Mouse (Mus musculus): ENCODE measurements around the gene Mfsd6l. TPM values are rescaled to one million over a fixed set of nuclear protein-coding genes. Genes with fewer than 3 reads are reported as not detected.

The Mfsd6l gene
- polyA plus RNA-seq, 1 experiment from 2014 or later, result not detected

GRCm38 (mm10) chr11:68526441-68526840 is 29.5 kb upstream of the Mfsd6l start:
- no peak overlapping the region for H3K27ac ChIP-seq (ENCODE audit: low read depth, low read length)
- WGBS, result 74% methylated on average over 4 of the region's 4 CpGs
- H3K36me3 ChIP-seq (ENCODE audit: control insufficient read depth, insufficient read depth, low read length), result no peaks in the 10 kb centered on the region
- H3K9me3 ChIP-seq (ENCODE audit: control insufficient read depth, low read length), result no peaks in the 10 kb centered on the region
- no peak overlapping the region for H3K4me3 ChIP-seq (ENCODE audit: low read depth, low read length)
- no peak for ATAC-seq (ENCODE audit: insufficient read depth, low FRiP score, low TSS enrichment)
- H3K27me3 ChIP-seq (ENCODE audit: control insufficient read depth, insufficient read depth, low read length), result no peaks in the 10 kb centered on the region
- no peak overlapping the region for H3K4me2 ChIP-seq (ENCODE audit: low read depth)
- no peak overlapping the region for H3K9ac ChIP-seq (ENCODE audit: low read length)
- no peak for DNase-seq (ENCODE audit: low spot score)
- H3K4me1 ChIP-seq (ENCODE audit: control insufficient read depth, insufficient read depth, low read length), result no peaks in the 10 kb centered on the region

DNA sequence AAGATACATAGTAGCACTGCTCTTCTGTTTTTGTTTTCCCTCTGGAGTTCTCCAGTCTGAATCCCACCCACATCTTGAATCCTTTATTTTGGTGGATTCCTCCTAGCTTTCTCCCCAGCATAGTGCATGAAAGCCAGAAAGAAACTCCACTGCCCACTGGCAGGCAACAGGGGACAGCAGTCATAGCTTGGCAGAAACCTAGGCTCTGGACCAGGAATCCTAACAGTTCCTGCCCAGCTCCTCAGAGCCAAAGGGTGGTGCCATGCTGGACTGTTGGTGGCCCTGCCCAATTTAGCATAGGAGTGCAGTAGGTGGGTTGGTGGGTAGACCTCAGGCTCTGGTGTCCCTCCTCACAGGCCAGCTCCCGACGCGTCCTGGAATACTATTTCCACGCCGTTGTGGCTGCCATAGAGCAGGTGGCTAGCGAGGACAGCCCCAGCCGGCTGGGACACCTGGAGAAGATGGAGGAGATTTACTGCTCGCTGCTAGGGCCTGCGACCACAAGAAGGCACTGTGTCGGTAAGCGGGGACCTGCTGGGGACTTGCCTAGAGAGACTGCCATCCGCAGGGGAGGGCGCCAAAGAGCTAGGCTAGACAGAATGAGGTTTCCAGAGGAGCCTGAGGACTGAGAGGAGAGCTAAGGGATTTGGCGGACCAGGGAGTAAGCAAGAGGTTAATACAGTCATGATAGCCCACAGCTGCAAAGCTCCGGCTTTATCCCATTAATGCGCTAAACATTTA is 24.8 kb upstream of the Mfsd6l start:
- no peaks in the 10 kb centered on the region for H3K27me3 ChIP-seq (ENCODE audit: control insufficient read depth, insufficient read depth, low read length)
- ATAC-seq (ENCODE audit: insufficient read depth, low FRiP score, low TSS enrichment), result no peak
- H3K4me3 ChIP-seq (ENCODE audit: low read depth, low read length), result no peak overlapping the region
- H3K9me3 ChIP-seq (ENCODE audit: control insufficient read depth, low read length), result no peaks in the 10 kb centered on the region
- WGBS, result 25% methylated on average over 16 of the region's 16 CpGs
- H3K9ac ChIP-seq (ENCODE audit: low read length), result no peak overlapping the region
- peak; percentile 28 for DNase-seq (ENCODE audit: low spot score)
- no peak overlapping the region for H3K4me2 ChIP-seq (ENCODE audit: low read depth)
- H3K27ac ChIP-seq (ENCODE audit: low read depth, low read length), result no peak overlapping the region
- no peaks in the 10 kb centered on the region for H3K36me3 ChIP-seq (ENCODE audit: control insufficient read depth, insufficient read depth, low read length)
- H3K4me1 ChIP-seq (ENCODE audit: control insufficient read depth, insufficient read depth, low read length), result no peaks in the 10 kb centered on the region

DNA sequence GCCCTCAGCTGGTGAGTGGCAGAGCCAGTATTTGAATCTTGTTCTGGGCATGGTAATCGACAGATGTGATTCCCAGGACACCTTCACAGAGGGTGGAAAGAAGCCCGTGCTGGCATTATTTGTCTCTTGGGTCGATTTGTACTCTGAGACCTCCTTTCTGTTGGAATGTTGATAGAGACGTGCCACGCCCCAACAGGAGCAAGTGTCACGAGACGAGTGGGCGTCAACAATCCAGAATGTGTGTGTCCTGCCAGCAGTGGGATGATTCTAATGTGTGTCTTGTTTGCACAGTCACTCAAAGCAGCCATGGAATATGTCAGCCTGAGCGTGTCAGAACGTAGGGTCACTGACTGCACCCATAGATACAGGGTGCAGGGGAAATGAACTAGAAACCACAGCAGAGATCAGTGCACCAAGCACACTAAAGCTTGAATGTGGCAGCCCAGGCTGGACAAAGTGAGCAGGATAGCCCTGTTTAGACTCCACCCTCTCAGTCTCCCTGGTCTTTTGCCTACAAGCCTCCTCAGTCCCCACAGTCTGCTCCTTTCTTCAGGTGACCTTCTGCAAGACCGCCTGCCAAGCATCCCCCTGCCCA is 23.9 kb upstream of the Mfsd6l start:
- 86% methylated on average over 11 of the region's 11 CpGs for WGBS
- DNase-seq (ENCODE audit: low spot score) (no peak), ATAC-seq (ENCODE audit: insufficient read depth, low FRiP score, low TSS enrichment) (no peak)
- Histone ChIP-seq H3K4me1 (ENCODE audit: control insufficient read depth, insufficient read depth, low read length) (no peaks in the 10 kb centered on the region), H3K4me3 (ENCODE audit: low read depth, low read length) (no peak overlapping the region), H3K27ac (ENCODE audit: low read depth, low read length) (no peak overlapping the region), H3K4me2 (ENCODE audit: low read depth) (no peak overlapping the region), H3K36me3 (ENCODE audit: control insufficient read depth, insufficient read depth, low read length) (no peaks in the 10 kb centered on the region), H3K9me3 (ENCODE audit: control insufficient read depth, low read length) (no peaks in the 10 kb centered on the region), H3K9ac (ENCODE audit: low read length) (no peak overlapping the region), H3K27me3 (ENCODE audit: control insufficient read depth, insufficient read depth, low read length) (no peaks in the 10 kb centered on the region)

- no peak for ATAC-seq (ENCODE audit: insufficient read depth, low FRiP score, low TSS enrichment)
- H3K9me3 ChIP-seq (ENCODE audit: control insufficient read depth, low read length), result no peaks in the 10 kb centered on the region
- WGBS, result 79% methylated on average over 5 of the region's 5 CpGs
- no peak overlapping the region for H3K4me2 ChIP-seq (ENCODE audit: low read depth)
- no peak for DNase-seq (ENCODE audit: low spot score)
- H3K27me3 ChIP-seq (ENCODE audit: control insufficient read depth, insufficient read depth, low read length), result no peaks in the 10 kb centered on the region
- no peak overlapping the region for H3K4me3 ChIP-seq (ENCODE audit: low read depth, low read length)
- H3K4me1 ChIP-seq (ENCODE audit: control insufficient read depth, insufficient read depth, low read length), result no peaks in the 10 kb centered on the region
- no peaks in the 10 kb centered on the region for H3K36me3 ChIP-seq (ENCODE audit: control insufficient read depth, insufficient read depth, low read length)
- H3K27ac ChIP-seq (ENCODE audit: low read depth, low read length), result no peak overlapping the region
- H3K9ac ChIP-seq (ENCODE audit: low read length), result no peak overlapping the region
These were observed 23.2 kb upstream of the Mfsd6l start for GRCm38 (mm10) chr11:68532773-68533172.

- Histone ChIP-seq H3K9ac (ENCODE audit: low read length) (no peak overlapping the region), H3K4me2 (ENCODE audit: low read depth) (no peak overlapping the region), H3K27me3 (ENCODE audit: control insufficient read depth, insufficient read depth, low read length) (no peaks in the 10 kb centered on the region), H3K9me3 (ENCODE audit: control insufficient read depth, low read length) (no peaks in the 10 kb centered on the region), H3K4me3 (ENCODE audit: low read depth, low read length) (no peak overlapping the region), H3K4me1 (ENCODE audit: control insufficient read depth, insufficient read depth, low read length) (no peaks in the 10 kb centered on the region), H3K27ac (ENCODE audit: low read depth, low read length) (no peak overlapping the region), H3K36me3 (ENCODE audit: control insufficient read depth, insufficient read depth, low read length) (no peaks in the 10 kb centered on the region)
- no peak for DNase-seq (ENCODE audit: low spot score)
- ATAC-seq (ENCODE audit: insufficient read depth, low FRiP score, low TSS enrichment), result no peak
- 85% methylated on average over 6 of the region's 6 CpGs for WGBS
These were observed 22.0 kb upstream of the Mfsd6l start for GRCm38 (mm10) chr11:68533971-68534475.

GRCm38 (mm10) chr11:68536026-68536425 is 20.0 kb upstream of the Mfsd6l start:
- H3K27ac ChIP-seq (ENCODE audit: low read depth, low read length), result no peak overlapping the region
- H3K9ac ChIP-seq (ENCODE audit: low read length), result no peak overlapping the region
- no peaks in the 10 kb centered on the region for H3K4me1 ChIP-seq (ENCODE audit: control insufficient read depth, insufficient read depth, low read length)
- no peaks in the 10 kb centered on the region for H3K27me3 ChIP-seq (ENCODE audit: control insufficient read depth, insufficient read depth, low read length)
- H3K4me2 ChIP-seq (ENCODE audit: low read depth), result no peak overlapping the region
- WGBS, result 78% methylated on average over 4 of the region's 4 CpGs
- DNase-seq (ENCODE audit: low spot score), result no peak
- no peak overlapping the region for H3K4me3 ChIP-seq (ENCODE audit: low read depth, low read length)
- H3K36me3 ChIP-seq (ENCODE audit: control insufficient read depth, insufficient read depth, low read length), result no peaks in the 10 kb centered on the region
- ATAC-seq (ENCODE audit: insufficient read depth, low FRiP score, low TSS enrichment), result no peak
- H3K9me3 ChIP-seq (ENCODE audit: control insufficient read depth, low read length), result no peaks in the 10 kb centered on the region

DNA sequence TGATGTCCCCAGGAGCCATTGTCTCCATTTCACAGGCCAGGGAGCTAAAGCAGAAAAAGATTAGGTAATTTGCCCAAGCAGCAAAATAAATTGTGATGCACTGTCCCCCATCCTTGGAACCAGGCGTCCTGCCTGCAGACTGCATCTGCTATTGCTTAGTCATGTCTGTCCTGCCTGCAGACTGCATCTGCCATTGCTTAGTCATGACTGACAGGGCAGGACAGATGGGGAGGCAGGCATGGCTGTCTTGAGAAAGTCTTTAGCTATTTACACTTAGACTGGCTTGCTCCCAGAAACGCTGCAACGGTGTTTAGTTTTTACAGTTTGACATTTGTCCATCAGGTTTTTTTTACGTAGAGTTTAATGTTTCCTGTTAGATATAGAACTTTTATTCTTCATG is 19.5 kb upstream of the Mfsd6l start:
- H3K4me2 ChIP-seq (ENCODE audit: low read depth), result no peak overlapping the region
- H3K27me3 ChIP-seq (ENCODE audit: control insufficient read depth, insufficient read depth, low read length), result no peaks in the 10 kb centered on the region
- H3K27ac ChIP-seq (ENCODE audit: low read depth, low read length), result no peak overlapping the region
- no peaks in the 10 kb centered on the region for H3K36me3 ChIP-seq (ENCODE audit: control insufficient read depth, insufficient read depth, low read length)
- H3K4me3 ChIP-seq (ENCODE audit: low read depth, low read length), result no peak overlapping the region
- peak; percentile 28 for DNase-seq (ENCODE audit: low spot score)
- no peaks in the 10 kb centered on the region for H3K9me3 ChIP-seq (ENCODE audit: control insufficient read depth, low read length)
- H3K9ac ChIP-seq (ENCODE audit: low read length), result no peak overlapping the region
- no peak for ATAC-seq (ENCODE audit: insufficient read depth, low FRiP score, low TSS enrichment)
- WGBS, result 64% methylated on average over 4 of the region's 4 CpGs
- H3K4me1 ChIP-seq (ENCODE audit: control insufficient read depth, insufficient read depth, low read length), result no peaks in the 10 kb centered on the region

GRCm38 (mm10) chr11:68539621-68540020 is 16.4 kb upstream of the Mfsd6l start:
- Histone ChIP-seq H3K9me3 (ENCODE audit: control insufficient read depth, low read length) (no peaks in the 10 kb centered on the region), H3K27ac (ENCODE audit: low read depth, low read length) (no peak overlapping the region), H3K4me2 (ENCODE audit: low read depth) (no peak overlapping the region), H3K9ac (ENCODE audit: low read length) (no peak overlapping the region), H3K36me3 (ENCODE audit: control insufficient read depth, insufficient read depth, low read length) (no peaks in the 10 kb centered on the region), H3K27me3 (ENCODE audit: control insufficient read depth, insufficient read depth, low read length) (no peaks in the 10 kb centered on the region), H3K4me3 (ENCODE audit: low read depth, low read length) (no peak overlapping the region), H3K4me1 (ENCODE audit: control insufficient read depth, insufficient read depth, low read length) (no peaks in the 10 kb centered on the region)
- ATAC-seq (ENCODE audit: insufficient read depth, low FRiP score, low TSS enrichment), result no peak
- DNase-seq (ENCODE audit: low spot score), result no peak
- 58% methylated on average over 5 of the region's 5 CpGs for WGBS

DNA sequence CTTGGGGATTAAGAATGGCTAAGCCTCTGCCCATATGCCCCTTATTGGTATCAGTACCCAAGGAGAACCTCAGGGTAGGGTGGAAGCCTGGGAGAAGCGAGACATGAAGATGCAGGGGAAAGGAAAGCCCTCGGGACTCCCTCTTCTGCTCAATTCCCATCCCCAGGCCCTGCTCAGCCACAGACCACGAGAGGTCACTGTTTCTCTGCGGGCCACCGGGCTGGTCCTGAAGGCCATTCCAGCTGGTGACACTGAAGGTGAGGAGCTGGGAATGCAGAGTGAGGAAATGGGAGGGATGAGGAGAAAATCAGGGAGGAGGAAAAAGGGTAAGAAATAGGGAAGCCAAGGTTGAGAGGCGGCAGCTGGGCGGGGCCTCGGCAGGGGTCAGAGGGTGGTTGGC is 11.4 kb upstream of the Mfsd6l start:
- ATAC-seq (ENCODE audit: insufficient read depth, low FRiP score, low TSS enrichment) (no peak), DNase-seq (ENCODE audit: low spot score) (peak; percentile 35)
- H3K4me3 ChIP-seq (ENCODE audit: low read depth, low read length), result no peak overlapping the region
- H3K4me2 ChIP-seq (ENCODE audit: low read depth), result no peak overlapping the region
- H3K27ac ChIP-seq (ENCODE audit: low read depth, low read length), result no peak overlapping the region
- no peaks in the 10 kb centered on the region for H3K36me3 ChIP-seq (ENCODE audit: control insufficient read depth, insufficient read depth, low read length)
- H3K9ac ChIP-seq (ENCODE audit: low read length), result no peak overlapping the region
- H3K9me3 ChIP-seq (ENCODE audit: control insufficient read depth, low read length), result no peaks in the 10 kb centered on the region
- whole genome bisulfite sequencing, result 5% methylated on average over 8 of the region's 8 CpGs
- no peaks in the 10 kb centered on the region for H3K27me3 ChIP-seq (ENCODE audit: control insufficient read depth, insufficient read depth, low read length)
- H3K4me1 ChIP-seq (ENCODE audit: control insufficient read depth, insufficient read depth, low read length), result no peaks in the 10 kb centered on the region

All from neural tube, embryonic 11.5 days (tissue).